Mouse (Mus musculus): ENCODE results near the gene Igsf6.

The Igsf6 gene

GRCm38 (mm10) chr7:121074281-121074680 is at the start of gene Igsf6:
Igsf6 (minus strand) TSS chr7:121074572.
- DNase-seq (ENCODE audit: low spot score in 2 of 2), result peak in 1 of 2 experiments; percentile 30

DNA sequence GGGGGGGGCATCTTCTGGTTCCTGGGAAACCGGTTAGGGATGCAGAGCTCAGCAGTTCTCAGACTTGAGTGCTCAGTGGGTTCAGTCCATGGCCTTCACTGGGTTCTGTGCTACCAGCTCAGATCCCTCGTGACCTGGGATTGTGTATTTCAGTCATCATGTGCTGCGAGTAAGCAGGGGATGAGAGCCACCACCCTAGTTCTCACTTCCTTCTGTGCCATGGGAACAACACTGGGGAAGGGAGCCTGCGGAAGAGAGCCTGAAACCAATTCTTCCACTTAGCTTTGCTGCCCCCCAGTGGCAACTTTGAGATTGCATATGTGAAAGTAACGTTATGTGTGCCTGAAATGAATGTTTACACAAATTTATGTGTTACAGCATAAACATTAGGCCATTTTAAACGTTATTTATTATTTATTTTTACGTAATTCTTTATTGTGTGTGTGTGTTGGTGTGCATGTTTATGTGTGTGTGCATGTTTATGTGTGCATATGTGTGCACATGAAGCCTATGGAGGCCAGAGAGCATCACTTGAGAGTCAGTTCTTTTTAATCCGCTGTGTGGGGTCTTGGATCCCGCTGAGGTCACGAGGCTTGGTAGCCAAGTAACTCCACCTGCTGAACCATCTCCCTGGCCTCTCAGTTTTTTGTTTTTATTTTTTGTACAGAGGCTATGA is 45.9 kb upstream of the Igsf6 start:
- peak; percentile 65 to 90 for DNase-seq (ENCODE audit: low spot score in 2 of 2)

DNA sequence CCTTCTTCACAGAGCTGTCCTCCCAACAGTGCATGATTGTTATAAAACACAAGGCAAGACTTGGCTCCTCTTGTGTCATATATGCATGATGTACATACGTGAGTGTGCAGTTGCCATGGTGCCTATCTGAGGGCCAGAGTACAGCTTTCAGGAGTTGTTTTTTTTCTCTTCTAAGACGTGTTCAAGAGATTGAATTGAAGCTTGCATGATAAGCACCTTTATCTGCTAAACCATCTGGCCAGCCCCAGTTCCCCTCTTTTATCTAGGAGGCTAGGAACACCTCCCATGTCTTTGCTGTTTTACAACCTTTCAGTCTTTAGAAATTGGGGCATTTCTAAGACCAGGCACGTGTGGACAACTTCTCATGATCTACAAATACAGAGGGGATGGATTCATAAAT is 37.4 kb upstream of the Igsf6 start:
- no peak for DNase-seq (ENCODE audit: low spot score in 2 of 2)

- DNase-seq (ENCODE audit: low spot score in 2 of 2), result no peak
Measured at GRCm38 (mm10) chr7:121111321-121111720, 36.9 kb upstream of the Igsf6 start.

GRCm38 (mm10) chr7:121107851-121108250 is 33.5 kb upstream of the Igsf6 start:
- no peak for DNase-seq (ENCODE audit: low spot score in 2 of 2)

- DNase-seq (ENCODE audit: low spot score in 2 of 2), result no peak
Measured at GRCm38 (mm10) chr7:121098614-121099389, 24.4 kb upstream of the Igsf6 start.

- DNase-seq (ENCODE audit: low spot score in 2 of 2), result no peak
Measured at GRCm38 (mm10) chr7:121093026-121093425, 18.7 kb upstream of the Igsf6 start.

DNA sequence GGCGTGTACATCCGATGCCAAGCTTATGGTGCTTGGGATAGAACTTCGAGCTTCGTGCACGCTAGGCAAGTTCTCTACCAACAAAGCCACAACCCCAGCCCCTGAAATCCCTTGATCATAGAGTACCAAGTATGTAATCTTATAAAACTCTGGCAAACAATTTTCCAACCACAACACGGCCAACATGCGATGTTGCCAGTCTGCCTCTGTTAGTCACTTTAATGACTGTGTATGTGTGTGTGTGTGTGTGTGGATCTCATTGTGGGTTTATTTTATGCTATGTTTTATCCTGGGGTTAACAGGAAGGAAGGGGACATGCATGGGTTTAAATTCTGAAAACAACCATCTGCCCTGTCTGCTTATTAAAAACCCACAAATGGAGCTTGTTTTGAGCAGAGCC is 16.4 kb upstream of the Igsf6 start:
- DNase-seq (ENCODE audit: low spot score in 2 of 2), result no peak

- no peak for DNase-seq (ENCODE audit: low spot score in 2 of 2)
Measured at GRCm38 (mm10) chr7:121088745-121089144, 14.4 kb upstream of the Igsf6 start.

GRCm38 (mm10) chr7:121085500-121085899 is 11.1 kb upstream of the Igsf6 start:
- no peak for DNase-seq (ENCODE audit: low spot score in 2 of 2)

- no peak for DNase-seq (ENCODE audit: low spot score in 2 of 2)
Measured at GRCm38 (mm10) chr7:121084840-121085453, 10.6 kb upstream of the Igsf6 start.

GRCm38 (mm10) chr7:121082949-121083513 is 8.7 kb upstream of the Igsf6 start:
- no peak for DNase-seq (ENCODE audit: low spot score in 2 of 2)

DNA sequence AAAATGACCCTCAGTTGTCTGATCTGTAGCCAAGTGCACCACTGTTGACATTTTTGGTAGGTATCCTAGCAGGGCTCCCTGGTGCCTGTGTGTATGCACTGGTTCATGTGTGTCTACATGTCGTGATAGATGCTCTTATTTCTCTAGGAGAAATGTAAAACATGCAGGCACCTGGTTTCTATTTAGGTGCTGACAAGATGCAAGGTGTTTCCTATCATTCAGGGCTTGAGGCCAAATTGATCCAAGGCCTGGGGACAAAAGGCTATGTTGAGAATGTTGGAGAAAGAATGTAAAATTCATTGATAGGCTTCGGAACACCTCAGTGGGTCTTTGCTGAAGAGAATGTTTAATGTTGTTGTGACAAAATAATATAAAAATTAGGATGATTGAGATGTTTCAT is 7.4 kb upstream of the Igsf6 start:
- no peak for DNase-seq (ENCODE audit: low spot score in 2 of 2)

DNA sequence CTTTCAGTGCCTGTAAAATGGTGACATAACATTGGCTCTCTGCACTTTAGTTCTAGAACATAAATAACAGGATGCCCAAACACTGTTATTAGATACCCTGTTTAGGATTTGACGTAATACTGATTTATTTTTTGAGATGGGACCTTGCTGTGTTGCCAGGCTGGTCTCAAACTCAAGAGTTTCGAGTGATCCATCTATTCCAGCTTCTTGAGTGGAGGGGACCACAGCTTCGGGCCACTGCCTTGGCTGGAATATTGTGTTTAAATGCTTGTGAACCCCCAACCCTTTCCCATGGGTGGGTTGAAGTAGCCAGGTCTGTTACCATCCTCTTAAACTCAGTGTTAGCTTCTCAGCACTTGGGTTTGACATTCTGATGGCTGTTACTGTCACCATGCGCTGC is 7.0 kb upstream of the Igsf6 start, which contains the start of gene Otoa:
Otoa (plus strand) TSS at position 301 of the 400 bp plus-strand sequence.
- no peak for DNase-seq (ENCODE audit: low spot score in 2 of 2)

DNA sequence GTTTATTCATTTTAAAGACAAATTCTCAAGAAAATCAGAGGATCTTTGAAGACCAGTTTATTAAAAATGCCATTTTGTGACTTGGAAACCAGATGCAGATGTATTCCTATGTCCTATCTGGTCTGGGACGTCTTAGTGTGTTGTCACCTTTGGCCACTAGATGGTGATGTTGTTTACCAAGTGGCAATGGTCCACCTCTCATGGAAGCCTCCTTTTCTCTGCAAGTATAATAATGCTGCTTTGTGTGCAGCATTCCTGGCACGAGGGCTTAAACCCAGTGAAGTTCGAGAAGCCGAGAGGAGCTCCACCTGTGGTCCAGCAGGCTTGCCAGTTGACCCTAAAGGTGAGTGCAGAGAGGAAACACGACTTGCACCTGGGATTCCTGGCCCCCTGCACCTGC is 3.5 kb upstream of the Igsf6 start:
- peak in 1 of 2 experiments; percentile 46 for DNase-seq (ENCODE audit: low spot score in 2 of 2)

DNA sequence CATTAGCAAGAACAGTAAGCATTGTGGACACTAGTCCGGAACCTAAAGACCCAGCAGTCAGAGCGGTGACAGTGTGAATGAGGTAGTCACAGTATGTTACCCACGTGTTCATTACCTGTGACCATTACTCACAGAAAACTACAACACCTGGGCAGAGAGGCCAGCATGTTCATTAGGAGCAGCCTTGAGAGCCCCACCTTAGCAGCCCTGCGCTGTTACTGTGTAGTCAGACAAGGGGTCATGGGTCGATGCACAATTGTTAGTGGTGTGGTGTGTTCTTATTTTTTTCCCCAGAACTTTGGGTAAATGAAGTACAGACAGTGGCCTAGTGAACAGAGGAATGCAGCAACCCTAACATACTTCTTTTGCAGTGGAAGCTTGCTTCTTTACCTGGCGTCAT is 2.9 kb upstream of the Igsf6 start:
- DNase-seq (ENCODE audit: low spot score in 2 of 2), result no peak

DNA sequence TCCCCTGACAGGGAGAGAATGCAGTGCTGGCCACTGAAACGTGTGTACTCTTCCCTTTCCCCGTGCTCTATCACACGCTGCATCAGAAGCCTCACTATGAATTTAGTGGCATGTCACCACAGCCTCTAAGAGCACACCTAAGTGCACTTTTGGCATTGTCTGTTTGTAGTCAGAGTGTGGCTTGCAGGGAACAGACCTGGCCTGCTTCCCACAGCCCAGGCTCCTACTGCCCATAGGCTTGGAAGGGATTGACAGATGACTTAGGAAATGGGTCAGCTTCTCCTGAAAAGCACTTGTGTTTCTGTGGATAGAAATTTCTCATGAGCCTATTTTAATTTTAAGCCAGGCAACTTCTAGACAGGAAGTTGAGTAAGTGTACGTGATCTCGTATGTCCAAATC is 1.0 kb upstream of the Igsf6 start:
- no peak for DNase-seq (ENCODE audit: low spot score in 2 of 2)

- no peak for DNase-seq (ENCODE audit: low spot score in 2 of 2)
Measured at GRCm38 (mm10) chr7:121074801-121075400, 529 bp upstream of the Igsf6 start.

DNA sequence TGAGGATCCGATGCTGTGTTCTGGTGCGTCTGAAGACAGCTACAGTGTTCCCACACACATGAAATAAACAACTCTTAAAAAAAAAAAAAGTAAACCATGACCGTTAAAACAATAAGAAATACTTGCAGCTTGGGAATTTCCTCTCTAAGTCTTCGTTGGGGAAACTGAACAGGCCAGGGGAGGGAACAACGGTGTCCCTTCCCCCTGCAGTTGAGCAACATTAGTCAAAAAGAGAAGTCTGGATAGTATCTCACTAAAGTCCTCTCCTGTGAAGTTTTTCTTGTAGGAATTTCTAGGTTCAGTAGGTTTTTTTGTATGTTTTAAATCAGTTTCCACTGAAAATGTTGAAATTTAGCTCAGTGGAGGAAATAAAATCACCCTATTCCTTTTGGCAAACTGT is 1.9 kb downstream of the Igsf6 start:
- no peak for DNase-seq (ENCODE audit: low spot score in 2 of 2)

- no peak for DNase-seq (ENCODE audit: low spot score in 2 of 2)
Measured at GRCm38 (mm10) chr7:121071276-121071675, 3.1 kb downstream of the Igsf6 start.

DNA sequence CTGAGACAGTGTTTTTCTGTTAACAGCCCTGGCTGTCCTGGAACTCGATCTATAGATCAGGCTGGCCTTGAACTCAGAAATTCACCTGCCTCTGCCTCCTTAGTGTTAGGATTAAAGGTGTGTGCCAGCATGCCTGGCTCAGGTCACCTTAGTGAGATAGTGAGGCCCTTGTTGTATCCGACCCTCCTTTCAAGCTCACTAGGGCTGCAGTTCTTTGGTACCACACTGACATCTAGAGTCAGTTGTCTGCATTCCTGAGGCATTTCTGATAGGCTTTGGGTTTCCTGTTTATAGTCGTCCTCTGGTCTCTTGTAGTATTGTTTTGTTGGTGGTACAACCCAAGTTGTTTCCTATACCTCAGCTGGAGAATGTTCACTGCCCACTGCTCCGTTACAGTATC is 10.1 kb downstream of the Igsf6 start:
- no peak for DNase-seq (ENCODE audit: low spot score in 2 of 2)
